Mouse (Mus musculus) embryonic facial prominence, embryonic 14.5 days (tissue): ENCODE measurements at regions not wholly inside any gene's neighbourhood (a gene's known extent, or its start where the extent isn't known, plus 50 kb on each side); places are given as distances from the start of the nearest gene placed in this dataset. TPM values are rescaled to one million over a fixed set of nuclear protein-coding genes. Genes with fewer than 3 reads are reported as not detected.
A peak's percentile ranks its signal among the peaks of the same experiment; 100 is the strongest.

Experiments used
- ATAC-seq: fragments of 200-750 bp; cut with Nextera tagmentation; 2 replicates; pipeline ENCODE4 v1.8.0; 2017; ENCODE audit warnings: low read depth, moderate number of reproducible peaks, moderate TSS enrichment
- DNase-seq: peaks from one replicate; pipeline ENCODE4 v3.0.0-alpha.2; 2015; ENCODE audit warnings: low spot score
- H3K27ac ChIP-seq: fragments of 300-500 bp; sonication (generic); replicated peaks from 2 replicates; pipeline ENCODE4 v1.5.1; 2014; ENCODE audit warnings: low read depth, mild to moderate bottlenecking, low read length, moderate library complexity
- H3K27me3 ChIP-seq: fragments of 300-500 bp; sonication (generic); replicated peaks from 2 replicates; pipeline ENCODE4 v1.6.1; 2014; ENCODE audit warnings: low read length; ENCODE audit not compliant: control insufficient read depth, insufficient read depth
- H3K36me3 ChIP-seq: fragments of 300-500 bp; sonication (generic); 2 replicates; pipeline ENCODE4 v1.6.1; 2014; ENCODE audit warnings: low read length, mixed read lengths; ENCODE audit not compliant: control insufficient read depth, insufficient read depth
- H3K4me1 ChIP-seq: fragments of 300-500 bp; sonication (generic); 2 replicates; pipeline ENCODE4 v1.6.1; 2014; ENCODE audit warnings: antibody characterized with exemption, low read length; ENCODE audit not compliant: control insufficient read depth, insufficient read depth
- H3K4me2 ChIP-seq: fragments of 300-500 bp; sonication (generic); 2 replicates; pipeline ENCODE4 v1.6.1; 2014; ENCODE audit warnings: low read depth, mild to moderate bottlenecking, low read length, moderate library complexity, mixed read lengths
- H3K4me3 ChIP-seq: fragments of 300-500 bp; sonication (generic); 2 replicates; pipeline ENCODE4 v1.5.1; 2014; ENCODE audit warnings: low read depth, mild to moderate bottlenecking, low read length
- H3K9ac ChIP-seq: fragments of 300-500 bp; sonication (generic); 2 replicates; pipeline ENCODE4 v1.6.1; 2014; ENCODE audit warnings: low read depth, mild to moderate bottlenecking, low read length, moderate library complexity, mixed read lengths
- H3K9me3 ChIP-seq: fragments of 300-500 bp; sonication (generic); 2 replicates; pipeline ENCODE4 v1.6.1; 2016; ENCODE audit warnings: low read length; ENCODE audit not compliant: control insufficient read depth
- WGBS: fragments of 180-500 bp; shearing (Covaris S2); extraction: QIAGEN DNeasy Blood & Tissue Kit; methylation state at CpG from one replicate; pipeline ENCODE4 v1.1.7; 2014; 5-methylcytosine and 5-hydroxymethylcytosine counted together
- microRNA-seq: library from miRNA; unstranded; fragments of <30 nt; microRNA quantifications from one replicate; pipeline ENCODE4, GENCODE M21; 2016; ENCODE audit warnings: borderline number of aligned reads

GRCm38 (mm10) chr2:56953337-56953736 lies 170.5 kb downstream of the Nr4a2 start:
- H3K36me3 ChIP-seq, result no peaks in the 10 kb centered on the region
- H3K27me3 ChIP-seq, result no peaks in the 10 kb centered on the region
- no peak overlapping the region for H3K27ac ChIP-seq
- 64% methylated on average over 8 of the region's 8 CpGs for WGBS
- no peak overlapping the region for H3K4me2 ChIP-seq
- ATAC-seq (no peak), DNase-seq (no peak)
- no peak overlapping the region for H3K4me3 ChIP-seq
- H3K4me1 ChIP-seq, result no peaks in the 10 kb centered on the region
- H3K9ac ChIP-seq, result no peak overlapping the region
- no peaks in the 10 kb centered on the region for H3K9me3 ChIP-seq

- Histone ChIP-seq H3K27me3 (no peaks in the 10 kb centered on the region), H3K9ac (no peak overlapping the region), H3K4me3 (no peak overlapping the region), H3K9me3 (no peaks in the 10 kb centered on the region), H3K36me3 (no peaks in the 10 kb centered on the region), H3K27ac (no peak overlapping the region), H3K4me2 (no peak overlapping the region), H3K4me1 (no peaks in the 10 kb centered on the region)
- DNase-seq (no peak), ATAC-seq (no peak)
- WGBS, result 87% methylated on average over 5 of the region's 5 CpGs
These were observed 211.3 kb downstream of the Nr4a2 start for GRCm38 (mm10) chr2:56912531-56912930.

- Histone ChIP-seq H3K27ac (no peak overlapping the region), H3K4me2 (no peak overlapping the region), H3K4me1 (no peaks in the 10 kb centered on the region), H3K27me3 (no peaks in the 10 kb centered on the region), H3K4me3 (no peak overlapping the region), H3K36me3 (no peaks in the 10 kb centered on the region), H3K9me3 (no peaks in the 10 kb centered on the region), H3K9ac (no peak overlapping the region)
- DNase-seq (no peak), ATAC-seq (no peak)
- WGBS, result 85% methylated on average over 2 of the region's 2 CpGs
These were observed 214.5 kb downstream of the Nr4a2 start for GRCm38 (mm10) chr2:56909096-56909865.

GRCm38 (mm10) chr2:56885181-56885580 lies 238.6 kb downstream of the Nr4a2 start:
- ATAC-seq (no peak), DNase-seq (peak; percentile 1)
- Histone ChIP-seq H3K36me3 (no peaks in the 10 kb centered on the region), H3K4me1 (no peaks in the 10 kb centered on the region), H3K9ac (no peak overlapping the region), H3K9me3 (no peaks in the 10 kb centered on the region), H3K27me3 (no peaks in the 10 kb centered on the region), H3K27ac (no peak overlapping the region), H3K4me2 (no peak overlapping the region), H3K4me3 (no peak overlapping the region)
- WGBS, result 28% methylated on average over 3 of the region's 3 CpGs

- H3K9me3 ChIP-seq, result no peaks in the 10 kb centered on the region
- ATAC-seq (no peak), DNase-seq (no peak)
- 21% methylated on average over 2 of the region's 2 CpGs for WGBS
- H3K4me2 ChIP-seq, result no peak overlapping the region
- H3K27me3 ChIP-seq, result no peaks in the 10 kb centered on the region
- no peak overlapping the region for H3K27ac ChIP-seq
- no peak overlapping the region for H3K4me3 ChIP-seq
- H3K9ac ChIP-seq, result no peak overlapping the region
- H3K4me1 ChIP-seq, result no peaks in the 10 kb centered on the region
- H3K36me3 ChIP-seq, result no peaks in the 10 kb centered on the region
These were observed 263.0 kb downstream of the Nr4a2 start for GRCm38 (mm10) chr2:56860776-56861175.

- H3K9ac ChIP-seq, result no peak overlapping the region
- H3K4me2 ChIP-seq, result no peak overlapping the region
- H3K36me3 ChIP-seq, result no peaks in the 10 kb centered on the region
- ATAC-seq (no peak), DNase-seq (peak; percentile 11)
- H3K9me3 ChIP-seq, result no peaks in the 10 kb centered on the region
- H3K27me3 ChIP-seq, result no peaks in the 10 kb centered on the region
- H3K4me3 ChIP-seq, result no peak overlapping the region
- no peaks in the 10 kb centered on the region for H3K4me1 ChIP-seq
- no peak overlapping the region for H3K27ac ChIP-seq
- WGBS, result 48% methylated on average over 4 of the region's 4 CpGs
These were observed 303.3 kb downstream of the Nr4a2 start for GRCm38 (mm10) chr2:56820551-56820950.

- Histone ChIP-seq H3K36me3 (no peaks in the 10 kb centered on the region), H3K9me3 (no peaks in the 10 kb centered on the region), H3K4me2 (no peak overlapping the region), H3K4me1 (no peaks in the 10 kb centered on the region), H3K9ac (no peak overlapping the region), H3K4me3 (no peak overlapping the region), H3K27me3 (no peaks in the 10 kb centered on the region), H3K27ac (no peak overlapping the region)
- ATAC-seq, result no peak
- WGBS, result 76% methylated on average over 2 of the region's 2 CpGs
- peak; percentile 3 for DNase-seq
These were observed 339.0 kb downstream of the Nr4a2 start for GRCm38 (mm10) chr2:56784808-56785207.

Small RNA genes in the stretch of these regions (microRNA-seq; reads per million reads assigned to microRNA genes)
- gene Mir195b, result not detected
